Mouse (Mus musculus) liver (tissue): ENCODE data around the gene Glt28d2.

Experiments used
- DNase-seq: peaks from one replicate; pipeline ENCODE4 v3.0.0-alpha.2; 2020; ENCODE audit warnings: mixed read lengths

Glt28d2 gene

DNA sequence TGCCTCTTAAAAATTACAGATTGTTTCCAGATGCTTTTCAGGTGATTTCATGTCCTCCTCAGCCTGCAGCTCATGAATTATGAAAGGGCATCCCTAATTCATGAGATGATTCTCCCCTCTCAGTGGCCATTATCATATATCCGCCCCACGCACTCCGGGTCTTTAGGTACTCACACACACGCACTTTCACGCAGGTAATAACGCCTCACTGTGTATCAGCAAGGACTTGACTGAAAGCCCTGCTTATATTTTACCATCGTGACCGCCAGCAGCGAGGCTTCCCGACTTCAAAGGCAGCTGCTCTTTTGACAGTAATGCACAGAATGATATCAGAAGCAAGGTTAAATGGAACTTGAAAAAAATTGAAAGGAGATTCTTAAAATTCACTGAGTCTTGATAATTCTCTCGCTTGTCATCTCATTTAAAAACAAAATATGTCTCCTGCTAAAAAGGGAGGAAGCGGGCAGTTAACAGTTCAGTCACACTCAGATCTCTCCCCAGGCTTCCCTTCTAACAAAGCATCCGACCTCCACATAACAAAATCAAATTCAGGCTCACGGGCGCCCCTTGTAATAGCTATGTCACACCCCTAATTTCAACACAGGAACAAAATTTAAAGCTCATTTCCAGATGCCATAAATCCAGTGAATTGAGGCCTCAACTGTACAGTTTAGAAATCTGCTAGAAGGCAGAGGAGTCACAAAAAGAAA lies 66.3 kb downstream of the Glt28d2 start:
- DNase-seq, result no peak
